Mouse (Mus musculus) gastrocnemius, adult 8-10 months (tissue): ENCODE data around the gene Dab1. TPM values are rescaled to one million over a fixed set of nuclear protein-coding genes. Genes with fewer than 3 reads are reported as not detected.

ENCODE experiments used
- DNase-seq, 2 experiments: peaks; one replicate each; pipeline ENCODE4 v3.0.0; 2022; ENCODE audit warnings: low spot score in 2 of 2
- total RNA-seq, 4 experiments: library from RNA; stranded (reverse); gene quantifications; 2 replicates each; pipeline ENCODE4 v1.2.4; 2022

Dab1 gene
- total RNA-seq, 4 experiments from 2014 or later = not detected

DNA sequence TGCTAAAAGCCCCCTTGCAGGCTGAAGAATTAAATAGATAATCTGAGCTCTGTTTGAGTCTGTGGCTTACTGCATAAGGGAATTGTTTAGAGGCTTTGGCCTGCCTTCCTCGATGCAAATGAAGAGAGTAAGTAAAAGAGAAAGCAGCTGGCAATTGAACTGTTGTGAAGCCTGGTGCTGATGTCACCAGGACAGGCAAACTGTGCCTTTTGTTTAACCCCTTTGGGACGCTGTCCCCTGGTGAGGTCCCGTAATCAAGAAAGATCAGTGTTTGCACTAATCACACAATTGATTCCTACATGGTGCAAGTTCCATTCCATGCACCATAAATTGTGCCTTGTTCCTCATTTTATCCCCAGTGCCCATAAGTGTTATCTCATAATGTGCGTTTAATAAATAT lies 80.6 kb downstream of the Dab1 start:
- DNase-seq = no peak

DNA sequence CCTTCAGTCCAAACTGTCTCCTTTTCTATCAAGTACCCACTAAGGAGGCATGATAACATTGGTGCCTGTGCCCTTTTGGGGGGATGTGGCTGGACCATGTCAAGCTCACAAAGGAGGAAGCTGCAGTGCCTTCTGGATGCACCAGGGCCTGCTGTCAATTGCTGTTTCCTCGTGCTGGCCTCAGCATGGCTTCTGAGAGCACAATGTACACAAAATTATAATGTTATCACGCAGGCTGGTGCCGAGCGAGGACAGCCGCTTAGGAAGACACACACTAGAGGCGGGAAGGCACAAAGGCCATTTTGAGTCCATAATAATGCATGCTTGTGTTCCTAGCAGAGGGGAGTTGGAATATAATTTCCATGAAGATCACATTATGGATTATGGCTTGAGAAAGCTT lies 81.2 kb downstream of the Dab1 start:
- DNase-seq = no peak

DNA sequence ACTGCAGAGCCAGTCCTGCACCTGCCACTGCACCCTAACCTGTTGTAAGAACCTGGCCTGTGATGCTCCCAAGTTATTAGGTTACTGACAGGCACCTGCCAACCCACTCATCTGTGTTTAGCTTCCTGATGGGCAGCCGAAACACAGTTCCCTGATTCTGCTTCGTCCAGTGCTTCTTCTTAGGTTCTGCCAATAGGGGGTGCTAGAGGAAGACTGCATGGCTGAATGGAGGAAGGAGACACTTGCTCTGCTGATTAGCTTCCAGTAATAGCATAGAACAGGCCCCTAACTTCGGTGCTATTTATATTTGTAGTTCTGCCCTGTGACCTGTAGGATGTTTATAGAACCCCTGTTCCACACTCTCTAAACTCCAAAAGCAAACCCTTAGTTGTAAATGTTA lies 83.0 kb downstream of the Dab1 start:
- no peak for DNase-seq

DNA sequence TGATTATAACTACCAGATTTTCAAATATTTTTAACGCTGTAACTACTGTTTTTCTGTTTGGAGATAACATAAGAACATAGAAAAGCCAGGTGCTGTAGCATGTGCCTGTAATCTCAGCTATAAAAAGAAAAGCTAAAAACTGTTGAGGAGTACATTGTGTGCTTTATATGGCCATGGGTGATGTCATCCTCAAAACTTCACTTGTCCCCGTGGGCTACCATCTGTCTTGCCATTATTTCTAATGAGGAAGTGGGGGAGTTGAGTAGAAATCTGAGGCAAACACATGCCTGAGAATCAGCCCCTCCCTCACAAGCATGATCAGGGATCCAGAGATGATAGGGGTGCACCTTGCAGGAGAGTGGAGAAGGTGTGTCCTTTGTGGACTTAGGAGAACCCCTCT lies 85.3 kb downstream of the Dab1 start:
- no peak for DNase-seq

DNA sequence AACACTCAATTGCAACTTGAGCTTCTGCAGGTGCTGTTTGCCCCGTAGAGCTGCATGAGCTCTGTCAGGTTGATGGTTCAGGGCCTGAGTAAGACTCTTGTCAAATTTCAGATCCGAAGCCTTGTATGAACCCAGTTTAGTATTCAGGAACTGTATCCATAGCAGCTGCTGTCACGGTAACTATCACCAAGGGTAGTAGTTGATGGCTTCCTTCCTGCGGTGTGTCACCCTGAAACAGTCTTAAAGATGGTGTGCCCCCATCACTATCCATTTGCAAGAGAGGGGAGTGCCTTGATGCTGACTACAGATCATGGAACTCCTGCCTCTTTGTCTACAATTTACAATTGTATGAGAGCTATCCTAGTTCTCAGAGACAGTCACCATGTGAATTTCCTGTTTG lies 87.3 kb downstream of the Dab1 start:
- no peak for DNase-seq

DNA sequence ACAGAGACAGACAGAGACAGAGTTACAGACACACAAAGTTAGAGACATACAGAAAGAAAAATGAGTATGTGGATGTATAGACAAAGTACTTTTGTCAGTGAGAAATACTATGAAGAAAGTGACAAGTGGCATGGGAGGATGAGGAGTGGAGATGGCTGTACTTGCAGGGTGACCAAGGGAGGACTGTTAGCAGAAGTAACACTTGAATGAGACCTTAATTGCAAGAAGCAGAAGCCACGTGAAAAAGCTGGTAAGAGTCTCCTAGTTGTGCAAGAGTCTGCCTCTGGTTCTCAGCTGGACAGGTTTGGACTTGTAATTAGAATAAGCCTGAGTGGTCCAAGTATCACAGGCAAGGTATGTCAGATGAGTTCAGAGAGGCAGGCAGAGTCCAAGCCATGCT lies 88.0 kb downstream of the Dab1 start:
- DNase-seq = no peak

DNA sequence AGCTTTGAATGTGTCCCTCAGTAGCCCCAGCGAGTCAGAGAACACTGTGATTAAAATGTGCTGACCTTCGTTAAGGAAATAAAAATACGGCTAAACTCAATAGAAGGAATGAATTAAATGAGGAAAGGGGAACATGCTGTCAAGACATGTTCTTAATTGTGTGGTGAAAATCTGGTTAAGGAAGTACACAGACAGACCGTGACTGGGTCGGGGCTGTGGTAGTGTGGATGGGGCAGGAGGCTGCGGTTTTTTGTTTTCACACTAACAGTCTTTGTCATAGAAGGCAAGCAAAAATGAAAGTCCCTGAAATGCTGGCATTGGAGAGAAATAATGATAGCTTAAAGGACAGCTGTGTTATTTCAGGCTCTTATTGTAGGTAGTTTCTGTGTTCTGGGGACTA lies 92.2 kb downstream of the Dab1 start:
- DNase-seq = no peak

DNA sequence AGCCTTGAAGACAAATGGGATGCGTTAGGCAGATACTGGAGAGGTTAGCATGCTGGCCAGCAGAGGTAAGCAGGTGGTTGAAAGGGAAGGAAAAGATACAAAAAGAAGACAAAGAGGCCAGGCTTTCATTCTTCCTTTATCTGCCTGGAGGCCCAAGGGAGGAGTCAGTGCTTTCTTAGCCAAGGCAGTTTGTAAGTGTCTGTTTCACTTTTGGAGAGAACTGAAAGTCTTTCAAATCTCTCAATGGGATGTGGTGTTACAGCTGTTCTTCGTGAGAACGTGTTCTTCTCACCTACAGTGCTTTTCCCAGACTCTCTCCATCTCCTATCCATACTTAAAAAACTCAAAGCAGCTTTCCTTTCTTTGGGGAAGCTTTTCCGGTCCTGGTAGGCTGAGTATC lies 94.8 kb downstream of the Dab1 start:
- no peak for DNase-seq

DNA sequence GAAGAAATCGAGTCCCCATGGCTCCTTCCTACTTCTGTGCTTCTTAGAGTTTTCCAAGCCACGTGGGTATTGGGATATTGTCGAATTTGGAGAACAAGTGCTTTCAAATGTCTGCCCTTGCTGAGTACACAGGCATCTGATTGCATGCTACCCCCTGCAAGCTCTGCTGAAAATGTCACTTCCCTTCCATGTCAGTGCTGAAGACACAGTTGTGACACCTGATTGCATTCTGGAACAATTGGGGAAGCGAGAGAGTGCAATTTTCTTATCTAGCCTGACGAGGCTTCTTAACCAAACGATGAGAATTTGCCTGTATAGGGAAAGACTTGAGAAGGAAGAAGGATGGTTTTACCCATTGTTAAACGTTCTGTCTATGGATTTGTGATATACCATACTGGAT lies 95.8 kb downstream of the Dab1 start:
- DNase-seq = no peak

DNA sequence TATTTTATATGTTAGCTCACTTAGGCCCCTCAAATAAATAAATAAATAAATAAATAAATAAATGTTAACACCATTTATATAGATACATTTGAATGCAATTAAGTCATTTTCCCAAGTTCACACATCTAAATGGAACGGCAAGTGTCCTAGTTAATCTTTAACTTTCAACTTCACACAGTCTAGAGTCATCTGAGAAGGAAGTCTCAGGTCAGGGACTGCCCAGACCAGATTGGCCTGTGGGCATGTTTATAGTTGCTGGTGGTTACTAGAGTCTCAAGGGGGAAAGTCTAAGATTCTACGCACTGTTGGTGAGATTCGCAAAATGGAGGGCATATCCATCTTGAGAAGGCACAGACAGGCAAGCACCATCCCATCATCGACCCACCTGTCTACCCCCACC lies 96.4 kb downstream of the Dab1 start:
- no peak for DNase-seq

DNA sequence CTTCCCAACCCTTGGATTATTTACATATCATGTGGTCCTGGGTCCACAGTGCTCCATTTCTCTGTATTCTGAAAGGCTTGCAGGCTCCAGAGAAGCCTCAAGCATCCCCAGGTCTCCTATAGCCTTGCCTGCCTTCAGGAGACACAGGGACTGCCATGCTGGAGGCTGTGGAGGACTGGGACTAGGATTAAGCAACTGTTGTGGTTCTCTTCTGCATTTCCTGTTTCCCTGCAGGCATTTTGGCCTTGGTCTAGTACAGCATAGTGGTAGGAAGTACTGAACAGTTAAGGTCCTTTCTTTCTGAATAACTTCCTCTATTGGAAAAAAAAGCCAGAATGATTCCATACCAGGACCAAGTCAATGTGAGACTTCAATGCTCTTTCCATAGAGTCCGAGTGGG lies 103.6 kb downstream of the Dab1 start:
- no peak for DNase-seq

DNA sequence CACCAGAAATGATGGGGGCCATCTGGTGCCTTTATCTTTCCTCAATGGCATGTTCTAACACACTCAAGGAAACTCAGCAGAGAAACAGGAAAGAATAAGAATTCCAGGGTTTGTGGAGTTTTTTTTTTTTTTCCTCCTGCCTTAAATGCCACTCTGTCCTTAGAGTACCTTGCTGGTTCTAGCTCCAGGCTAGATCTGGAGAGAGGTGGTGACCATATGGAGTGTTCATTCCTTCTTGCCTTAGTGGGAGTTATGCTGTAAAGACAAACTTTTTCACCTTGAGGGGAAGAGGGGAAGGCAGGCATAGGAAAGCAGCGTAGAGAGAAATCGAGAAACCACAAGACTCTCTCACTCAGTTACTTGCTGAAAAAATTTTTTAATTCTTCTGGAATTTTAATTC lies 107.3 kb downstream of the Dab1 start:
- DNase-seq = no peak

DNA sequence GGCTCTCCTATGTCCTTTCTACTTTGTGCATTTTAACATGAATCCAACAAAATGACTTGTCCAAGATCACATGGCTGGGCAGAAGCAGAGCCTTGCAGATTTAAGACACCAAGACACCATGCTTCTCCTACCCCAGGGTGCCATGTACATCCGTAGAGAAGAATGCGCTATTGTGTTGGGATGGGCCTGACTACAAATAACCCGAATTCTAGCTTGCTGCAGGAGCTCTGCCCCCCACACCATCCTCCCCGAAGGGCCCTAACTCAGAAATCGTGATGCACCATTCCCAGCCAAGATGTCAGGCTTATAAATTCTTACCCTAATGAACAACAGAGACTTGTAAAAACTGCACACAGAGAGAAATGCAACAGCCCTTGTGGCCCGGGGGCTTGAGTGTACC lies 118.0 kb downstream of the Dab1 start:
- no peak for DNase-seq

DNA sequence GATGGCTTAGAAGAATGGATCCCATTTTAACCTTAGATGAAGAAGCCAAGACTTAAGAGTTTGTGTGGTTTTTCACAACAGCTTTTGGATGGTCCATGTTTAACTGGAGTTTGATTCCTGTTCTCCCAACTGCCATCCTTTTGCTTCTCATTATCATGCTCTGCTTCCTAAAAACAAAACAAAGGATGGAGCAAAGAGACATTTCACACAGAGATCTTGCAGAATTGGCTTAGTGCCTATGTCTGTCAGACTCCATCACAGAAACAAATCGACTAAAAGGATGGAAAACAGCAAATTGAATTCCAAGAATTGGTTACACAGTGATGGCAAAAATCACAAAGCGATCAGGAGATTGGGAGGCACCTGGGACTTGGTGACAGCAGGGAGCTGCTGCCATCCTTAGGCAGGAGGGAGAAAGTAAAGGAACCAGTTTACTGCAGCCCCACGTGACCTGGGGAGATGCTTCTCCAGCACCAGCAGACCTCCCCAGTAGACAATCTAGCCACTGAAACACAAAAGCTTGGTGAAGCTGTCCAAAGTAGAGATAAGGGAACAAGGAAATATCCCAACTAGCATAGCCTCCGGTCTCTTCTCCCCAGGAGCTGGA lies 132.2 kb downstream of the Dab1 start:
- DNase-seq = no peak

DNA sequence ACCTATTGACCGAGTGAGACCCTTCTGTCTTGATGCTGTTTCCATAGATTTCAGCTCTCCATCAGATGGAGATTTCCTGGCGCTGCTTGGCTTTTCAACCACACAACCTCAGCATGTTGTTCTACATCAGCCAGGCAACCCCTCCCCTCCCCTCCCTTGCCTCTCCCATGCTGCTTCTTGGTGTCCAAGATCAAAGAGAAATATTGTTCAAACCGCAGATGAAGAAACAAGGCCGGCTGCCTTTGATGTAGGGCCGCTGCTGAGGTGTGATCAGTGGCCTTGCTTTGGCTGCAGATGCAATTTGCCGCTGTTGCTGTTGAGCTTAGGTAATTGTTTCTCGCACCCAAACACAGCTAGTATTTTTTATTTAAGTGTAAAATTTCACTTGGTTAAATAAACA lies 135.4 kb downstream of the Dab1 start:
- no peak for DNase-seq

DNA sequence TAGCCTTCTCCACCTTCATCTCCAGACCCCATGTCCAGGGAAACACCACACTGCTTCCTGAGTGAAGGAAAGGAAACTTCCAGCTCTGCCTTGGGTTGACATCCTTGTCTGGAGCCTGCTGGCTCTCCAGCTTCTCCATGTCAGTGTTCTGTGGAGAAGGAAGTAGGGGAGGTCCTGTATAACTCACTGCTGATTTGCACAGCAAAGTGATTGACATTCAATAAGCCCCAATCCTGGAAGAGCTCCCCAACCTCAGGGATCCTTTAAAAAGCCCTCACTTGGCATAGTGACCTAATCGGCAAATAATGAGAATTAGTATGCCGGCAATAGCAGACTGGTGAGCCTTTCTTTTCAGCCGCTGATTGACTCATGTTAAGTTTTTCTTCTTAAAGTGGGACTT lies 138.1 kb downstream of the Dab1 start:
- no peak for DNase-seq

DNA sequence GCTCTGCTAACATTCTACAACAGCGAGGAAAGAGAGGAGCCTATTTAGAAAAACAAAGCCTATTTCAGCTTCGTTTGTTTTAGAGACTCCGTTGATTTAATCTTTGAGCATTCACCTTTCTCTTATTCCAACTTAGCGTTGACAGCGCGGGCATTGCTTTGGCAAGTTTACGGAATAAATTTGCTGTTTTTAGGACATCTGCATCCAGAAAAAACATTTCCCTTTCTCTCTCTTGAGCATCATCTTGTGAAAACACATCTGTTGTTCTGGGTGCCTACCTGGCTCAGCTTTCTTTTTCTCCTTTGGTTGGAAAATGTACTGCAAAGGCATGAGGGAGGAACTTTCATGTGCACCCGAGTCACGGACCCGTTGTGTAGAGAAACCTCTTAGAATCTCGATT lies 143.3 kb downstream of the Dab1 start:
- DNase-seq = no peak

DNA sequence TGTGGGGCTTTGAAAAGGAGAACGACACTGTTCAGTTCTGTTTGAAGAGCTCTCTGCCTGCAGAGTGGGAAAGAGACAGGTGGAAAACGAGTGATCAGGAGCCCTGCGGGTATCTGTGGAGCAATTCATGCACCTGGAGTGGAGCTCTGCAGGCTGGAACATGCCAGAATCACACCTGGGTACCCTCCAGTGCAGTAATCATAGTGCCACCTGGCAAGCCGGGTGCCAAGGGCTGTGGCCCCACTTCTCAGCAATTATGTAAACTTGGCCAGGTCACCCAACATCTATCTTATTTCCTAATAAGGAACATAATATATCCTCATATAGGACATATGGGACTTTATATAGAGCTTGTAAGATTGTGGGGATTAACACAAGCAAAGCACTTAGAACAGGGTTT lies 156.6 kb downstream of the Dab1 start:
- DNase-seq = no peak

DNA sequence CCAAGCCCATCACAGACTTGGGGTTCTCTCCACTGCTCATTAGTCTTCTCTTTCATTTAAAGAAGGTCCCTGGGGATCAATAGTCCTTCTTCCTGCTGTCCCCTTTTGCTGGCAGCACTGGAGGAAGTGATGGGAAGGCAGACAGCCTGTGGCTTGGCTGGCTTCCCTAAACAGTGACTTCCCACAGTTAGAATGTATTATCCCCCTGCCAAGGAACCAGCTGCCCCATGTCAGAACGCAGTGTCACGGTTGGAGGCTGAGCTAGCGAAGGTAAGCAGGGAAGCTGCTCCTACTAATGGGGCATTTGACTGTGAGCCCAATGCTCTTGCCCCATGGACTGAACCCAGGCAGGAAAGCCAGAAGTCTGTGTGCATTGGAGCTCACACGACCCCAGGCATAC lies 162.2 kb downstream of the Dab1 start:
- no peak for DNase-seq

DNA sequence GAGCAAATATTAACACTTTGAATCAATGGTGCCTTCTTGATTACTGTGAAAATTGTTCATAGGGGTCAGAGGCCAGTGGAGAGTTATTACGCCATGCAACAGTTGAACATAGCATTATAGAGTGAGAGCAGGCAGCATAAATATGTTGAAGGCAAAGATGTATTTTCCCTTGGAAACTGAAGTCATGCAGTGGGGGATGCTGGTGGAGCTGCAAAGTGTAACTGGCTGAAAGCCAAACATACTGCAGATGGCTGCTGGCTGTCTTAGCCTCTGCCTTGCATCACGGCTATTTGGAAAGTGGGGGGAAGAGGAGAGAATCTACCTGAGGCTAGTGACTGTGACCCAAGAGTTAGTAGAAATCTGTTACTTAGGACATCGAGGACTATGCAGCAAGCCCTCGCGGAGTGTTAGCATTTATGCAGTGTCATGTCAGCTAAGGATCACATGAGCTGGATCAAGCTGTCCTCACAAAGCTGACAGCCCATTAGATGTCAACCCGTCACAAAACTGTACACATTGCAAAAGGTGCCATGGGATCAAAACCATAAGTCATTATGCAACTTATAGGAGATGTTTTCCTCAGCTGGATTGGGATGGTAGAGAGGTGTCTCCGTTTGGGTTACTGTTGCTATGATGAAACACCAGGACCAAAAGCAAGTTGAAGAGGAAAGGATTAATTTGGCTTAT lies 164.5 kb downstream of the Dab1 start:
- no peak for DNase-seq

DNA sequence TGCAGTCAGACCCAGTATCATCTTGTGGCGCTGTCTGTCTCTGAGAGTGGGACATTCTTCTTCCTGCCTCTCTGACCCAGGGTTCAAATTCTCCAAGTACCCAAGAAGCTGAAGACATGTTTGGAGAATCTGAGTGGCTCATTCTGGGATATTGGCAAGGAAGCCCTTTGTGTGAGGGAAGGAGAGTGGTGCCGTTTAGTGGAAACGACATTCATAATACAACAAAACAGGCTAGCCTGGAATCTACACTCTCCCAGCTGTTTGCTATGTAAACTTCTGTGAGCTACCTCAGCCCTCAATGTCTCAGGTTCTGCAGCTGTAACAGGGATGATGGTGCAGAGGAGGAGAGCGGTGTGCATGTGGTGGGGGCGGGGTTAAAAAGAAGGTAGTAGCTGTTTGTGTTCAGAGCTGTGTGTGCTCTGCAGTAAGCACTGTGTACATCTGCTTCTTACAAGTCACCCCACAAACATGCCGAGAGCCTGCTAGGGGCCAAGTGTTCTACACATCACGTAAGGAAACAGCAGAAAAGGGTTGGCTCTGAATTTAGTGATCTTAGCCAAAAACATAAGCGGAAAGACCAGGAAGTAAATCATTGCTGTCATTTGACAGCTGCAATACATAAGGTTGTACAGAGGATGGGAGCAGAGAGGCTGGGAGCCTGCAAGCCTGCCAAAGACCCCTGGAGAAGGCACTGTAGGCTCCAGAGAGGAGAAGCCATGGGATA lies 174.6 kb downstream of the Dab1 start:
- DNase-seq = no peak

DNA sequence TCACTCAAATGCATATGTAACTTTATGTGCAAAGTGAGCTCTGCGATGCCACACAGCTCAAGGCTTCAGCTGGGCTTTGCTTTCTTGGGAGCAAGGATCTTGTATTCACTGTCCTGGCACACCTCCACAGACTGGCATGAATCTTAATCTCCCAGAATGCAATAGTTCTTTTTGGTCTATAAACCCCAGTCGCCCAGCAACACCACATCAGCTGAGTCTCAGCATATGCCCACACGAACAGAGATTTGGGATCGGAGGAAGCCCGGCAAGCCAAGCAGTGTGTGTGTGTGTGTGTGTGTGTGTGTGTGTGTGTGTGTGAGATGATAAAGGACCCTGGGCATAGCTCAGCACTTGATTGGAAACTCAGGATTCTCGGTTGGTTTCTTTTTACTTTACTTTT lies 177.3 kb downstream of the Dab1 start:
- no peak for DNase-seq

DNA sequence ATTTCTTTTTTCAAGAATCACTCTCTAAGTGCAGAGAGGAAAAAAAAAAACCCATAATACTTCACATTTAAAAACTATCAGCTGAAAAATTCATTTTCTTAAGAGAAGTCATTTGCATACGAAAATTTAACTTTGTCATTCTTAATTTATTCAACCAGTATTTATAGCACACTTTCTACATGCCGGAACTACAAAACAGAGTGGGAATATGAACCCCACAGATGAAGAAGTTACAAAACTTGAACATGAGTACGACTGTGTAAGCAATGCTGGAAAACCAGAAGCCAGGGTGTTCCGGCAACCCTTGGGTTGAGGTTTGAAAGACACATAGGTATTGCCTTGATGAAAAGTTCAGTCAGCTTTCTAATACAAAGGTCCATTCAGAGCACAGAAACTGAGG lies 183.3 kb downstream of the Dab1 start:
- DNase-seq = no peak
